Mouse (Mus musculus): ENCODE results near the gene Crim1. TPM values are rescaled to one million over a fixed set of nuclear protein-coding genes. Genes with fewer than 3 reads are reported as not detected.

Crim1 gene
- total RNA-seq, 2 experiments from 2014 or later: 37.5 to 46.3 TPM

DNA sequence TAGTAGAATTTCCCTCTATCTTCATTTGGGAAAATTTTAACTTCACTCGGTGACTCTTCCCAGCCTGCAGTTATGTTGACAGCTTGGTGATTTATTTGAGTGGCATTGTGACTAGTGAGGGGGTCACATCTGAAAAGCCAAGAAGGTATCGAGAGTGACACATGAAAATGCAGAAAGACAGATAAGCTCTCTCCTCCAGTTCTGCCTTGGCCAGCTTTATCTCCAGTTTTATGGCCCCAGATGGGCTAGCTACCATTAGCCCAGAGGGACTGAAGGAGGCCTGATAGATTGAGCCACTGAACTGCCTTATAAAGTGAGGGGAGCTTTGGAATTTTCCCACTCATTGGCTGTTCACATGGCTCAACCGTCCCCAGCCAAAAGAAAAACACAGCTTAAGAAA is 128.2 kb downstream of the Crim1 start:
- intact Hi-C loops (cut with DNase I): no loop called here
- no peak overlapping the region for H3K4me3 ChIP-seq
- no peak for DNase-seq
- TF ChIP-seq CTCF (IDR thresholded peaks at IDR 0.05): no peak
- H3K27ac ChIP-seq: no peak overlapping the region

DNA sequence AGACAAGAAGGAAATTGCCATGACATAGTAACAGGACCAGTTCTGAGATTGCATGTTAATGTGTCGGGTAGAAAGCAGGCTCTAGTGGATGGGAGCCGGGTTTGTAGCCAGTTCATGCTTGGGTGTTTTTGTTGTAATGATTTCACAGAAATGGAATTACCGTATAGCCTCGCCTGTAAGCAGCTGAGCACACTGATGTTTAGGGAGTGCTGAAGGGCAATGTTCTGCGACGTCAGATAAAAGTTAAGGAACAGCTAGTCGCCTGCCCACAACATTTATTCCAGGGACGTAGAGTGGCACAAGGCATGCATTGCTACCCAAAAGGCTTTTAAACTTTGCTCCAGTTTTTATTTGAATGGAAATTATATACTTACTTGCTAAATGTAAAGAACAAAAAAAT is 131.4 kb downstream of the Crim1 start:
- intact Hi-C loops (cut with DNase I): no loop called here
- no peak for TF ChIP-seq CTCF (IDR thresholded peaks at IDR 0.05)
- DNase-seq: no peak
- Histone ChIP-seq H3K27ac (no peak overlapping the region), H3K4me3 (no peak overlapping the region)

DNA sequence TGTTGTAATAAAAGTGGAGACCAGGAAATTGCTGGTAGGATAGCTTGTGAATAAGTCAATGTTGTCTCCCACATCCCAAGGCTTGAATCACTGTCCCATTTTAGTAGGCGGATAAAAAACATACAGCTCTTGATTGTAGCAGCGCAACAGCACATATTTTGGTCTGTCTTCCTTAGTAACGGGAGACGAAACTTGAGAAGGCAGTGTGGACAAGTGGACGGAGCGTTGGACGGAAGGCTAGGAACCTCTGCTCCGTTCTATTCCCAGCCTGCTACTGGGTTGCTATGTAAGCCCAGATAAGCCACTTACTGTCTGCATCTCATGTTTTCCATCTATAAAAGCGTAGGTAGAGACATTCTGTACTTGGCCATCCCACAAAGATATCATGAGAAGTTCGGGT is 133.2 kb downstream of the Crim1 start:
- no peak for DNase-seq
- peak overlapping the region; percentile 43 for H3K27ac ChIP-seq

DNA sequence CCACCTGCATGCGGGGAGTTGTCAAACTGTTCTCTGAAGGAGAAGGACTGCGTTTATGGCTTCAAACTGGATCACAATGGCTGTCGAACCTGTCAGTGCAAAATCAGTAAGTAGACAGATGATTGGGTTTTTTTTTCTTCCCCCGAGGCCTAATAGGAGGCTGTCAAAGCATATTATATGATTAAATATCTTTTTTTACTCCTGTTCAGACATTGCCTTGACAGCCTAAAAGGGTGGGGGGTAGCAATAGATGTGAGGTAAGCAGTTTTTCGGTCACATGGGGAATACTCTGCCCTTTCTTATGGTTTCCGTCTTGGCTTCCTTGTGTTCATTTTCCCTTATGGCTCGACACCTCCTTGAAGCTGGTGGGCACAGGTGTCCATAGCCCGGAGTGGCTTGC is 135.2 kb downstream of the Crim1 start:
- H3K27ac ChIP-seq: no peak overlapping the region
- TF ChIP-seq CTCF (IDR thresholded peaks at IDR 0.05): no peak
- DNase-seq: no peak
- intact Hi-C loops (cut with DNase I): no loop called here
- H3K4me3 ChIP-seq: no peak overlapping the region

More for the DNA sequence above, 133.2 kb downstream of the Crim1 start:
- no peak overlapping the region for H3K4me3 ChIP-seq
- no peak for TF ChIP-seq CTCF (IDR thresholded peaks at IDR 0.05)
- intact Hi-C loops (cut with DNase I): no loop called here

DNA sequence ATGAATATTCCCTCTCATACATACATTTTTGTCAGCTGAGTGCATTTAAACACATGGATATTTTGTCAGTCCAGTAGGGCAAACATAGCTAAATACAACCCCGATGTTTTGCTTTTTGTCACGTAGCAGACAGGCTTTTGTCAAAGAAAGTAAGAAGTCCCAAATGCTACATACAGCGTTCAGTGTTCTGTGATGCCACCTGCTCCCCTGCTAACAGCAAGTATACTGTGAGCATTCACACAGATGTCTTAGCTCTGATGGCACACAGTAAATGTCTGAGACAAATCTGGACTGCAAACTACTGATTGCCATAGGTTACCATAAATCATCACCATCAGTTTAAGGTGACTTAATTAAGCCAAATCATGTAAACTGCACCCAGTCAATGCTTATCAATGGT is 143.6 kb downstream of the Crim1 start:
- intact Hi-C loops (cut with DNase I): no loop called here
- no peak overlapping the region for H3K4me3 ChIP-seq
- DNase-seq: no peak
- H3K27ac ChIP-seq: no peak overlapping the region
- TF ChIP-seq CTCF (IDR thresholded peaks at IDR 0.05): no peak

DNA sequence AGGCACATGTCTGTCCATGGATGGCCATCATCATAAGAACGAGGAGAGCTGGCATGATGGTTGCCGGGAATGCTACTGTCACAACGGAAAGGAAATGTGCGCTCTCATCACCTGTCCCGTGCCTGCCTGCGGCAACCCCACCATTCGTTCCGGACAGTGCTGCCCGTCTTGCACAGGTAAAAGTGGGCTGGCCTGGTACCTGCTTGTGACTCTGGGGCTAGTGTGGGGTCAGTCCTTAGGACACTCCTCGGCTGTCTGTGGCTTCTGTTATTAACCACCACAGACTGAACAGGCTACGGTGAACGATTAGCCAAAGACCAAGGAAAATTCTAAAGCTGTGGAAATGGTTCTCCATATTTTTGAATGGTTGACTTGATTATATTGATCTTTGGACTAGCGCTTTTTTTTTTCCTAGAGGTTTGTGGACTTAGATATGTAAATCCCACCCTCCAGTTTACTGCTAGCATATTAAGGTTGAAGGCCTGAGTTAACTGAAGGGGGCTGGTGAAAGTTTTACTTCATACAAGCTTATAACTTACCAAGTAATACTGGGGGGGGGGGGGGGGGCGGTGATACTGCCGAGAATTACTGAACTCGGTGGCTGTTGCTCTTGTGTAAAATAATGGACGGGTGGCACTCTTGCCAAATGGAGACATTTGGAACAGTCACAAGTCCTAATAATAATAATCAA is 147.2 kb downstream of the Crim1 start:
- no peak for TF ChIP-seq CTCF (IDR thresholded peaks at IDR 0.05)
- intact Hi-C loops (cut with DNase I): no loop called here
- DNase-seq: no peak
- H3K27ac ChIP-seq: no peak overlapping the region
- H3K4me3 ChIP-seq: no peak overlapping the region

DNA sequence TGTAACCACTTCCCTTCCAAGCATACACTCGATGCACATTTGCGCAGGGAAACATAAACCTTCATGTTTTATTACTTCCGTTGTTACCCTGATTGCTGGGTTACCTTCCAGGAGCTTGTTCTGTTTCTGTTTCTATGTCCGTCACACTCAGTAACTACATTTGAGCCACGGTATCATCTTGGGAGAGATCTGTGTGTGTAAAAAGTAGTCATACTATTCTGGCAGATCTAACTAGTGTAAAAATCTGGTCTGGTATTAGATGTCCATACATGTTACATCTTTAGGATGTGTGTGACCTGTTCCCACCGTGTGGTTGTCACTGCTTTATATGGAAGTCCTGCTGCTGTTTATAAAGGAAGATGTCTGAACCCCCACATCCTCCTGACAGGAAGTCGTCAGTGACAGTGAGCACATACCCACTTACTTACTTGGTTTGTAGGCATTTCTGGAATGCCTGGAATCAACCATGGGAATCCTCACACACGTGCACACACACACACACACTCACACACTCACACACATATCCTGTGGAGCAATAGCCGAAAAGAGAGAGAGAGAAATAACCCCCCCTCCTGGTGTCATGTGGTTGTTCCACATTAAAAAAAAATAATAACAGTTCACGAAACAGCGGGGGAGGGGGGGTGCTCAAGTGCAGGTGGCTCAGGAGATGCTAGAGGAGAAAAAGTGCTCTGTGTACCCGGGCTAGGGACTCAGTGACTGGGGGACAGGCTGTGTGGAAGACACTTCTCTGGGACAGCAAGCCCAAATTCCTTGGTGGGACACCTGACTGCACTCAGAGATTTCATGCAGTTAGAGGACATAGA is 151.8 kb downstream of the Crim1 start:
- no peak for DNase-seq
- TF ChIP-seq CTCF (IDR thresholded peaks at IDR 0.05): no peak
- Histone ChIP-seq H3K27ac (no peak overlapping the region), H3K4me3 (no peak overlapping the region)
- intact Hi-C loops (cut with DNase I): no loop called here

DNA sequence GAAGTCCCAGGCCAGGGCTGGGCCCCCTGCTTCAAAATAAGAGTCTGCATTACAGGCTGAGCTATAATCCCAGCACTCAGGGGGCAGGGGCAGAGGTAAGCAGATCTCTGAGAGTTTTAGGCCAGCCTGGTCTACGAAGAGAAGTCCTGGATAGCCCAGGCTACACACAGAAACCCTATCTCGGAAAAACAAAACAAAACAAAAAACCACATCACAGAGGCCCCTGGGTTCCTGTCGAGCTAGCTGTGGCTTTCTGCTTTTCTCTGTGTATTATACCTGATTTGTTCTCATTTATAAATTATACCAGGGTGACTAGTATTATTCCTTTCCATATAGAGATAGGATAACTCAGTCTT is 152.4 kb downstream of the Crim1 start:
- DNase-seq: no peak
- intact Hi-C loops (cut with DNase I): no loop called here
- Histone ChIP-seq H3K27ac (no peak overlapping the region), H3K4me3 (no peak overlapping the region)
- no peak for TF ChIP-seq CTCF (IDR thresholded peaks at IDR 0.05)

DNA sequence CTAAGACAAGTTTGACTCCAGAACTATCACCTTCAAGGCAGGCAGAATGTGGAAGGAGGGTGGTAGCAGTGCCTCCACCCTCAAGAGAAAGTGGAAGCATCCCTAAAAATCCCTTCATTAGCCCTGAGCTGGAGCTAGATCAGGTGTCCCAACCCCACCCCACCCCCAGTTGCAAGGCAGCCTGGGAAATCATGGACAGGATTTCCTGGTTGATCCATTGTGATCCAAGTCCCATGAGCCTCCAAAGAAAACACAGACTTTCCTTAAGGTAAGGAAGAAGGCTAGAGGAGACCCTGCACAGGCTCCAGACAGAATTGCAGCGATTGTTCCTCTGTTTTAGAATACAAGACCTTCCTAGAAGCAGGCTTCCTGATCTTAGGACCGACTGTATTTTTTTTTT is 154.4 kb downstream of the Crim1 start:
- H3K4me3 ChIP-seq: peak overlapping the region; percentile 3; the same call in 1 of the 2 replicates
- TF ChIP-seq CTCF (IDR thresholded peaks at IDR 0.05): no peak
- no peak for DNase-seq
- peak overlapping the region; percentile 66 for H3K27ac ChIP-seq
- intact Hi-C loops (cut with DNase I): no loop called here

DNA sequence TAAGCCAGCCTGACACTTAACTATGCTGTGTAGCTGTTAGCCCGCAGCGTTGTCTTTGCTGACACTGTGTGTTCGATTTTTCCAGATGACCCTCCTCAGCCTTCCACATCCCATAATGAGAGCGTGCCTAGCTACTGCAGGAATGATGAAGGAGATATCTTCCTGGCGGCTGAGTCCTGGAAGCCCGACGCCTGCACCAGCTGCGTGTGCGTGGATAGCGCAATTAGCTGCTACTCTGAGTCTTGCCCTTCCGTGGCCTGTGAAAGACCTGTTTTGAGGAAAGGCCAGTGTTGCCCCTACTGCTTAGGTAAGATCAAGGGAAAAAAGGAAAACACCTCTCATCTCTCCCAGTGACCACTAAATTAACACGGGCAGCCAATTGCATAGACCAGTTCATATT is 154.8 kb downstream of the Crim1 start:
- no peak for TF ChIP-seq CTCF (IDR thresholded peaks at IDR 0.05)
- intact Hi-C loops (cut with DNase I): no loop called here

DNA sequence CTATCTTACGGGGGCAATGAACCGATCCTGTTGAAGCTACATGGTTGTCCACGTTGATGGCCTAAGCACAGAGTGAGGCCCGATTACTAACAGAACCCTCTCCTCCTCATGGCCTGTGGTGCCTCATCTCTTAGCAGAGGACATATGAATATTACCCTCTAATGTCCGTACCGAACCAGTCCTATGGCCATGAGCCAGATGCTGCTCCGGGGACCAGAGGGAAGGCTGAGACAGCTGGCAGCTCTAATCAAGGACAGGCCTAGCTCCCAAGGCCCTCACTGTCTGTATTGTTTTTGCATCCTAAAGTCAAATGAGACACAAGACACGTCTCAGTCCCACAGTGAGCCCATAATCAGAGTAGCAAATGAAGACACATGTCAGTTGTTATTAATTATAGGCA is 155.6 kb downstream of the Crim1 start:
- Histone ChIP-seq H3K27ac (no peak overlapping the region), H3K4me3 (no peak overlapping the region)
- TF ChIP-seq CTCF (IDR thresholded peaks at IDR 0.05): no peak
- intact Hi-C loops (cut with DNase I): no loop called here
- DNase-seq: no peak

More for the DNA sequence above, 154.8 kb downstream of the Crim1 start:
- DNase-seq: no peak
- H3K4me3 ChIP-seq: peak overlapping the region; percentile 3; the same call in 1 of the 2 replicates
- peak overlapping the region; percentile 66 for H3K27ac ChIP-seq

DNA sequence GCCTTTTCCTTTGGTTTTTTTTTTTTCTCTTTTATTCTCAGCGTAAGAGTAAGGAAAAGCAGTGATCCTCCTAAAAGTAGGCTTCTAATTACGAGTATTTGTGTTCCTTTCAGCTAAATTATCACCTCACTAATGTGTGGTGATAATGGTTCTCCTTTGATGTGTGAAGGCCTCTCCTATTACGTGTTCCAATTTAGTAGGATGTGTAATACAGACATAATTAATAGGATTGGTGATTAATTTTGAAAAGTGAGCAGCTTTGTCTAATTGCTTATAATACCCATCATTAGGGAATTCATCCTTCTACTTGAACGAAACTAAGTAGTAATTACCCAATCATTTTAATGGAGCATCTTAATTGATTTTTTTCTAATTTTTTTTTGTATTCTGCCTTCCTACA is 157.7 kb downstream of the Crim1 start:
- no peak for TF ChIP-seq CTCF (IDR thresholded peaks at IDR 0.05)
- Histone ChIP-seq H3K4me3 (no peak overlapping the region), H3K27ac (no peak overlapping the region)
- no peak for DNase-seq
- intact Hi-C loops (cut with DNase I): no loop called here

DNA sequence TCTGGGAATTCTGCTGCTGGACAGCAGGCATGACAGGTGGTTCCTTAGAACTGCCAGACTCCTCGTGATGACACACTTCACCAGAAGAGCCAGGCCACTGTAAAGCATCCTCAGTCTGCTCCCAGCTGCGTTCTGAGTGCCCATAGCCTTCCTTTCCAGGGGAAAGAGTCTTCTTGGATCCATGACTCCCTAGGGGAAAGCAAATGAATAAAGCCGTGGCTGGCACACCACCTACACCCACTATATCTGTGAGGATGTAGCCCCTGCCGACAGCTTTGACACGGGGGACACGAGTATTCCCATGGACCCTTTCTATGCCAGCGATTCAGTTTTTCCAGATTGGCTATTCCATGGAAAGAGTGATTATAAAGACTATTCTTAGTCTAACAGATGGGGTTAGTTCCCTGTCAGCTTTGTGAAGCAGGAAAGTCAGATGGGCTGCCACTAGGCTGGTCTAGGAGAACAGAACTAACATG is 158.2 kb downstream of the Crim1 start:
- DNase-seq: peak; percentile 20
- Histone ChIP-seq H3K4me3 (no peak overlapping the region), H3K27ac (peak overlapping the region; percentile 53)
- intact Hi-C loops (cut with DNase I): no loop called here
- no peak for TF ChIP-seq CTCF (IDR thresholded peaks at IDR 0.05)
